Mouse (Mus musculus): ENCODE measurements around the gene Alad. TPM values are rescaled to one million over a fixed set of nuclear protein-coding genes. Genes with fewer than 3 reads are reported as not detected.

Gene Alad
- polyA plus RNA-seq, 1 experiment from 2014 or later: 76.7 TPM

- Histone ChIP-seq H3K36me3 (ENCODE audit: control insufficient read depth, insufficient read depth, low read length) (peaks cover 15% of the 10 kb centered on the region; the same call in 1 of the 2 replicates), H3K4me1 (ENCODE audit: control insufficient read depth, insufficient read depth, low read length) (peaks cover 8% of the 10 kb centered on the region; the same call in 1 of the 2 replicates), H3K9me3 (replicated peaks; ENCODE audit: control insufficient read depth, low read length, poor library complexity, severe bottlenecking) (no peaks in the 10 kb centered on the region), H3K27me3 (ENCODE audit: control insufficient read depth, insufficient read depth, low read depth, low read length) (no peaks in the 10 kb centered on the region), H3K27ac (ENCODE audit: low read length) (peak overlapping the region; percentile 62), H3K9ac (ENCODE audit: low read depth, low read length) (peak overlapping the region; percentile 83), H3K4me2 (ENCODE audit: low read length) (peak overlapping the region; percentile 78), H3K4me3 (ENCODE audit: low read depth, low read length) (peak overlapping the region; percentile 77)
- ATAC-seq: peak; percentile 44
- 1% methylated on average over 7 of the region's 7 CpGs for WGBS
Observed at GRCm38 (mm10) chr4:62501534-62501933, 18.2 kb downstream of the Alad start.

GRCm38 (mm10) chr4:62500799-62501198 lies 18.9 kb downstream of the Alad start:
- Histone ChIP-seq H3K4me1 (ENCODE audit: control insufficient read depth, insufficient read depth, low read length) (peaks cover 8% of the 10 kb centered on the region; the same call in 1 of the 2 replicates), H3K27ac (ENCODE audit: low read length) (no peak overlapping the region), H3K9me3 (replicated peaks; ENCODE audit: control insufficient read depth, low read length, poor library complexity, severe bottlenecking) (no peaks in the 10 kb centered on the region), H3K27me3 (ENCODE audit: control insufficient read depth, insufficient read depth, low read depth, low read length) (no peaks in the 10 kb centered on the region), H3K9ac (ENCODE audit: low read depth, low read length) (no peak overlapping the region), H3K36me3 (ENCODE audit: control insufficient read depth, insufficient read depth, low read length) (peaks cover 15% of the 10 kb centered on the region; the same call in 1 of the 2 replicates), H3K4me2 (ENCODE audit: low read length) (no peak overlapping the region), H3K4me3 (ENCODE audit: low read depth, low read length) (no peak overlapping the region)
- ATAC-seq: no peak
- WGBS: 95% methylated on average over 4 of the region's 4 CpGs

GRCm38 (mm10) chr4:62496815-62497214 lies 22.9 kb downstream of the Alad start:
- H3K4me1 ChIP-seq (ENCODE audit: control insufficient read depth, insufficient read depth, low read length): 0 out of 2 replicates have a peak, but pooled peaks cover 8% of the 10 kb centered on the region
- H3K9ac ChIP-seq (ENCODE audit: low read depth, low read length): no peak overlapping the region
- no peak overlapping the region for H3K4me2 ChIP-seq (ENCODE audit: low read length)
- no peak overlapping the region for H3K4me3 ChIP-seq (ENCODE audit: low read depth, low read length)
- H3K27ac ChIP-seq (ENCODE audit: low read length): no peak overlapping the region
- no peaks in the 10 kb centered on the region for H3K27me3 ChIP-seq (ENCODE audit: control insufficient read depth, insufficient read depth, low read depth, low read length)
- 68% methylated on average over 8 of the region's 8 CpGs for WGBS
- ATAC-seq: no peak
- no peaks in the 10 kb centered on the region for H3K9me3 ChIP-seq (replicated peaks; ENCODE audit: control insufficient read depth, low read length, poor library complexity, severe bottlenecking)
- H3K36me3 ChIP-seq (ENCODE audit: control insufficient read depth, insufficient read depth, low read length): peaks cover 15% of the 10 kb centered on the region; the same call in 1 of the 2 replicates

GRCm38 (mm10) chr4:62495946-62496345 lies 23.8 kb downstream of the Alad start:
- Histone ChIP-seq H3K27ac (ENCODE audit: low read length) (no peak overlapping the region), H3K9ac (ENCODE audit: low read depth, low read length) (no peak overlapping the region), H3K27me3 (ENCODE audit: control insufficient read depth, insufficient read depth, low read depth, low read length) (no peaks in the 10 kb centered on the region), H3K9me3 (replicated peaks; ENCODE audit: control insufficient read depth, low read length, poor library complexity, severe bottlenecking) (no peaks in the 10 kb centered on the region), H3K4me1 (ENCODE audit: control insufficient read depth, insufficient read depth, low read length) (0 out of 2 replicates have a peak, but pooled peaks cover 4% of the 10 kb centered on the region), H3K36me3 (ENCODE audit: control insufficient read depth, insufficient read depth, low read length) (peaks cover 15% of the 10 kb centered on the region; the same call in 1 of the 2 replicates), H3K4me3 (ENCODE audit: low read depth, low read length) (no peak overlapping the region), H3K4me2 (ENCODE audit: low read length) (no peak overlapping the region)
- ATAC-seq: no peak
- 78% methylated on average over 8 of the region's 8 CpGs for WGBS

DNA sequence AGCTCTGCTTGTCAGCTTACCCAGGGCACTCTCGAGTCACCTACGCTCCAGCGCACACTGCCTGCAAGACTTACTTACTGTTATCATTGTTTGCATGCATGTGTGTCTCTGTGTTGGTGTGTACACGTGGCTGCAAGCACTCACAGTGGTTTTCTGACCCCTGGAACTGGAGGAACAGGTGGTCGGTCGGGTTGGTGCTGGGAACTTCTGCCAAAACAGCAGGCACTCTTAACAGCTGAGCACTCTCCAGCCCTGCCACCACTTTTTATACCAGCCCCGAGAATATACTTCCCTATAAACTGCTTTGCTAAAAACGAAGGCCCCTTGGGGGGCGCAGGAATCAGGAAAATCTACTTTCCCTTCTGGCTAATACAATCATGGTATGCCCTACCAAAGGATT lies 25.5 kb downstream of the Alad start:
- H3K9me3 ChIP-seq (replicated peaks; ENCODE audit: control insufficient read depth, low read length, poor library complexity, severe bottlenecking): no peaks in the 10 kb centered on the region
- WGBS: 72% methylated on average over 9 of the region's 9 CpGs
- H3K36me3 ChIP-seq (ENCODE audit: control insufficient read depth, insufficient read depth, low read length): peaks cover 12% of the 10 kb centered on the region; the same call in 1 of the 2 replicates
- H3K4me2 ChIP-seq (ENCODE audit: low read length): no peak overlapping the region
- no peak overlapping the region for H3K4me3 ChIP-seq (ENCODE audit: low read depth, low read length)
- no peaks in the 10 kb centered on the region for H3K27me3 ChIP-seq (ENCODE audit: control insufficient read depth, insufficient read depth, low read depth, low read length)
- H3K4me1 ChIP-seq (ENCODE audit: control insufficient read depth, insufficient read depth, low read length): no peaks in the 10 kb centered on the region
- no peak overlapping the region for H3K27ac ChIP-seq (ENCODE audit: low read length)
- ATAC-seq: no peak
- no peak overlapping the region for H3K9ac ChIP-seq (ENCODE audit: low read depth, low read length)

- H3K4me3 ChIP-seq (ENCODE audit: low read depth, low read length): no peak overlapping the region
- no peaks in the 10 kb centered on the region for H3K4me1 ChIP-seq (ENCODE audit: control insufficient read depth, insufficient read depth, low read length)
- H3K9ac ChIP-seq (ENCODE audit: low read depth, low read length): no peak overlapping the region
- H3K9me3 ChIP-seq (replicated peaks; ENCODE audit: control insufficient read depth, low read length, poor library complexity, severe bottlenecking): no peaks in the 10 kb centered on the region
- ATAC-seq: no peak
- H3K36me3 ChIP-seq (ENCODE audit: control insufficient read depth, insufficient read depth, low read length): 0 out of 2 replicates have a peak, but pooled peaks cover under 1% of the 10 kb centered on the region
- no peak overlapping the region for H3K4me2 ChIP-seq (ENCODE audit: low read length)
- no peaks in the 10 kb centered on the region for H3K27me3 ChIP-seq (ENCODE audit: control insufficient read depth, insufficient read depth, low read depth, low read length)
- WGBS: 84% methylated on average over 2 of the region's 2 CpGs
- H3K27ac ChIP-seq (ENCODE audit: low read length): no peak overlapping the region
Observed at GRCm38 (mm10) chr4:62492682-62493081, 27.0 kb downstream of the Alad start.

- no peaks in the 10 kb centered on the region for H3K36me3 ChIP-seq (ENCODE audit: control insufficient read depth, insufficient read depth, low read length)
- no peak for ATAC-seq
- H3K4me2 ChIP-seq (ENCODE audit: low read length): no peak overlapping the region
- no peaks in the 10 kb centered on the region for H3K4me1 ChIP-seq (ENCODE audit: control insufficient read depth, insufficient read depth, low read length)
- no peaks in the 10 kb centered on the region for H3K27me3 ChIP-seq (ENCODE audit: control insufficient read depth, insufficient read depth, low read depth, low read length)
- no peak overlapping the region for H3K27ac ChIP-seq (ENCODE audit: low read length)
- WGBS: 77% methylated on average over 2 of the region's 2 CpGs
- H3K4me3 ChIP-seq (ENCODE audit: low read depth, low read length): no peak overlapping the region
- no peak overlapping the region for H3K9ac ChIP-seq (ENCODE audit: low read depth, low read length)
- no peaks in the 10 kb centered on the region for H3K9me3 ChIP-seq (replicated peaks; ENCODE audit: control insufficient read depth, low read length, poor library complexity, severe bottlenecking)
Observed at GRCm38 (mm10) chr4:62487914-62488313, 31.8 kb downstream of the Alad start.

DNA sequence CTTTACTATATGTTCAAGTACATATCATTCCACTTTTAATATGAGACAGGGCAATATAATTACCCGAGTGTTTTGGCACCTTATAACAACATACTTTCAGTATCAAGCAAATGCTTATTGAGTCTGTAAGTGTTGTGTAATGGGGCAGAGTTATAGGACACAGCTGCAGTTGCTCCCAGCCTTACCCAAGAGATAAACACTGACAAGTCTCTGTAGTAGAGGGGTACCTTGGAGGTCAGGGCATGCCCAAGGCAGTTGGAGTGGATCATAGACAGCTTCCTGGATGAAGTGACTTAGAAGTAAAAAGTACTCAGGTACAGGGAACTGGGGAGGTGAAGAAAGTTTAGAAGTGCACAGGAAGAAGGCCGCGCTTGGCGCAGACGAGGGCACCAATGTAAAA lies 32.5 kb downstream of the Alad start:
- Histone ChIP-seq H3K9me3 (replicated peaks; ENCODE audit: control insufficient read depth, low read length, poor library complexity, severe bottlenecking) (no peaks in the 10 kb centered on the region), H3K9ac (ENCODE audit: low read depth, low read length) (no peak overlapping the region), H3K27ac (ENCODE audit: low read length) (no peak overlapping the region), H3K27me3 (ENCODE audit: control insufficient read depth, insufficient read depth, low read depth, low read length) (no peaks in the 10 kb centered on the region; the same call in 1 of the 2 replicates), H3K4me1 (ENCODE audit: control insufficient read depth, insufficient read depth, low read length) (no peaks in the 10 kb centered on the region), H3K4me3 (ENCODE audit: low read depth, low read length) (no peak overlapping the region), H3K36me3 (ENCODE audit: control insufficient read depth, insufficient read depth, low read length) (no peaks in the 10 kb centered on the region), H3K4me2 (ENCODE audit: low read length) (no peak overlapping the region)
- no peak for ATAC-seq
- WGBS: 93% methylated on average over 5 of the region's 5 CpGs

GRCm38 (mm10) chr4:62486162-62486696 lies 33.5 kb downstream of the Alad start:
- Histone ChIP-seq H3K9me3 (replicated peaks; ENCODE audit: control insufficient read depth, low read length, poor library complexity, severe bottlenecking) (no peaks in the 10 kb centered on the region), H3K9ac (ENCODE audit: low read depth, low read length) (no peak overlapping the region), H3K4me3 (ENCODE audit: low read depth, low read length) (no peak overlapping the region), H3K4me1 (ENCODE audit: control insufficient read depth, insufficient read depth, low read length) (no peaks in the 10 kb centered on the region), H3K27ac (ENCODE audit: low read length) (no peak overlapping the region), H3K4me2 (ENCODE audit: low read length) (no peak overlapping the region), H3K27me3 (ENCODE audit: control insufficient read depth, insufficient read depth, low read depth, low read length) (no peaks in the 10 kb centered on the region; the same call in 1 of the 2 replicates), H3K36me3 (ENCODE audit: control insufficient read depth, insufficient read depth, low read length) (no peaks in the 10 kb centered on the region)
- no peak for ATAC-seq
- 93% methylated on average over 15 of the region's 15 CpGs for WGBS

Measured in midbrain, embryonic 16.5 days (tissue).